8 mouse cellular contexts compared by ENCODE assay signal in genomic region chr3:88607065-88607757, GRCm38 (mm10). TPM values are rescaled to one million over a fixed set of nuclear protein-coding genes. Genes with fewer than 3 reads are reported as not detected.
DNase-seq lines count a peak whose midpoint lies in the region; ATAC-seq and TF ChIP-seq lines count a peak whose summit lies in the region.

No protein-coding gene starts in this region.

- H3K9ac ChIP-seq in ES-Bruce4 (ENCODE audit: low read depth, poor library complexity, severe bottlenecking) = peak overlapping the region; percentile 46
- peak overlapping the region; percentile 56 for H3K9ac ChIP-seq in forebrain, embryonic 14.5 days (ENCODE audit: low read length)
- 0 out of 2 replicates have a peak overlapping the region, but pooled peaks have one; percentile 16 for H3K9ac ChIP-seq in neural tube, embryonic 14.5 days (replicated peaks; ENCODE audit: low read depth, low read length)

- TF ChIP-seq EP300 in ES-Bruce4 (IDR thresholded peaks at IDR 0.05; ENCODE audit: insufficient read depth, low read depth, low read length) = peak; percentile 48; the same call in 1 of the 2 replicates

- H3K4me2 ChIP-seq in forebrain, embryonic 14.5 days (ENCODE audit: low read length) = peak overlapping the region; percentile 53
- H3K4me2 ChIP-seq in neural tube, embryonic 14.5 days (ENCODE audit: low read depth, low read length) = peak overlapping the region; percentile 50

- peak; percentile 96 for TF ChIP-seq CTCF in ES-Bruce4 (IDR thresholded peaks at IDR 0.05; ENCODE audit: low read depth, low read length)

- no peaks in the 10 kb centered on the region for H3K36me3 ChIP-seq in ES-Bruce4 (ENCODE audit: control insufficient read depth, insufficient read depth, low read length, poor library complexity, severe bottlenecking)
- no peaks in the 10 kb centered on the region for H3K36me3 ChIP-seq in forebrain, embryonic 14.5 days (ENCODE audit: control insufficient read depth, insufficient read depth, low read length)
- H3K36me3 ChIP-seq in neural tube, embryonic 14.5 days (ENCODE audit: control insufficient read depth, insufficient read depth, low read length) = no peaks in the 10 kb centered on the region

- no peak overlapping the region for H3K27ac ChIP-seq in ES-Bruce4 (ENCODE audit: insufficient read depth, low read length)
- H3K27ac ChIP-seq in forebrain, embryonic 14.5 days (ENCODE audit: low read depth, low read length) = no peak overlapping the region
- H3K27ac ChIP-seq in neural tube, embryonic 14.5 days (ENCODE audit: low read depth, low read length) = no peak overlapping the region

- no peaks in the 10 kb centered on the region for H3K27me3 ChIP-seq in ES-Bruce4 (ENCODE audit: control insufficient read depth, insufficient read depth, low read length, poor library complexity, severe bottlenecking)
- no peaks in the 10 kb centered on the region for H3K27me3 ChIP-seq in forebrain, embryonic 14.5 days (replicated peaks; ENCODE audit: control insufficient read depth, insufficient read depth, low read length)
- no peaks in the 10 kb centered on the region for H3K27me3 ChIP-seq in neural tube, embryonic 14.5 days (ENCODE audit: control insufficient read depth, insufficient read depth, low read length)

- WGBS in forebrain, embryonic 14.5 days = under 1% methylated on average over 20 of the region's 20 CpGs
- WGBS in neural tube, embryonic 14.5 days = under 1% methylated on average over 20 of the region's 20 CpGs

- no peaks in the 10 kb centered on the region for H3K9me3 ChIP-seq in ES-Bruce4 (replicated peaks; ENCODE audit: control insufficient read depth, insufficient read depth, low read length, poor library complexity, severe bottlenecking)
- no peaks in the 10 kb centered on the region for H3K9me3 ChIP-seq in forebrain, embryonic 14.5 days (replicated peaks; ENCODE audit: control insufficient read depth, low read length)
- no peaks in the 10 kb centered on the region for H3K9me3 ChIP-seq in neural tube, embryonic 14.5 days (ENCODE audit: control insufficient read depth, low read length)

- peak overlapping the region; percentile 71 for H3K4me3 ChIP-seq in ES-Bruce4 (ENCODE audit: low read depth, low read length)
- H3K4me3 ChIP-seq in forebrain, embryonic 14.5 days (ENCODE audit: low read depth, low read length) = peak overlapping the region; percentile 17
- peak overlapping the region; percentile 17; the same call in 1 of the 2 replicates for H3K4me3 ChIP-seq in neural tube, embryonic 14.5 days (ENCODE audit: low read depth, low read length)

- no peak for TF ChIP-seq POLR2A in ES-Bruce4 (IDR thresholded peaks at IDR 0.05; ENCODE audit: insufficient read depth, low read length)

- DNase-seq in c-Kit-positive CD71-positive TER-119-positive erythroid progenitor cells, embryonic 14.5 days (ENCODE audit: low spot score) = peak; percentile 83
- DNase-seq in forebrain, embryonic 14.5 days (ENCODE audit: low spot score) = peak; percentile 88
- DNase-seq in heart, postnatal 14 days = peak; percentile 90 to 94
- DNase-seq in layer of hippocampus, adult 11-12 months (ENCODE audit: low spot score) = peak; percentile 93
- peak; percentile 88 to 91 for DNase-seq in lung, adult 18-20 months
- peak; percentile 90 for DNase-seq in testis, postnatal 10 days (ENCODE audit: low spot score)

- peak; percentile 93 for ATAC-seq in forebrain, embryonic 14.5 days
- ATAC-seq in neural tube, embryonic 14.5 days (ENCODE audit: low read depth) = peak; percentile 92

- H3K4me1 ChIP-seq in ES-Bruce4 (ENCODE audit: control insufficient read depth, insufficient read depth, low read length) = peaks cover 3% of the 10 kb centered on the region
- H3K4me1 ChIP-seq in forebrain, embryonic 14.5 days (ENCODE audit: control insufficient read depth, insufficient read depth, low read length) = no peaks in the 10 kb centered on the region
- no peaks in the 10 kb centered on the region for H3K4me1 ChIP-seq in neural tube, embryonic 14.5 days (ENCODE audit: control insufficient read depth, insufficient read depth, low read length)

- intact Hi-C loops in heart, postnatal 14 days (cut with DNase I) = loop anchor here (1.0 kb wide), 1 partner anchor 31 kb away; no protein-coding TSS in a partner anchor

RNA-seq across cellular contexts. Expression of gene Arhgef2, which starts 1.4 kb away (rescaled TPM):
- polyA plus RNA-seq in ES-Bruce4 (2011; ENCODE audit: insufficient read depth, insufficient read length, low read depth, missing spikeins) = 71.2 and 74.9 TPM in 2 replicates
- 90.6 and 122 TPM in 2 replicates for polyA plus RNA-seq in forebrain, embryonic 14.5 days (2014; fragmentation: Nextera tagmentation; extraction: Ambion mirVana)
- total RNA-seq in heart, postnatal 14 days (2021) = 10 to 100 TPM; 71.1 to 71.5 TPM
- 137 and 145 TPM in 2 replicates for polyA plus RNA-seq in neural tube, embryonic 14.5 days (2014; fragmentation: Nextera tagmentation; extraction: Ambion mirVana)

RNA-seq across cellular contexts. Expression of gene Ssr2, which starts 31.5 kb away (rescaled TPM):
- polyA plus RNA-seq in ES-Bruce4 (2011; ENCODE audit: insufficient read depth, insufficient read length, low read depth, missing spikeins) = 348 and 382 TPM in 2 replicates
- polyA plus RNA-seq in forebrain, embryonic 14.5 days (2014; fragmentation: Nextera tagmentation; extraction: Ambion mirVana) = 135 and 155 TPM in 2 replicates
- total RNA-seq in heart, postnatal 14 days (2021) = 100 to 1,000 TPM in 1 of 2 experiments, 10 to 100 TPM in 1; 95.9 to 108 TPM
- polyA plus RNA-seq in neural tube, embryonic 14.5 days (2014; fragmentation: Nextera tagmentation; extraction: Ambion mirVana) = 127 and 143 TPM in 2 replicates

RNA-seq across cellular contexts. Expression of gene Rxfp4, which starts 45.7 kb away (rescaled TPM):
- polyA plus RNA-seq in ES-Bruce4 (2011; ENCODE audit: insufficient read depth, insufficient read length, low read depth, missing spikeins) = not detected in 2 replicates
- not detected in 2 replicates for polyA plus RNA-seq in forebrain, embryonic 14.5 days (2014; fragmentation: Nextera tagmentation; extraction: Ambion mirVana)
- not detected for total RNA-seq in heart, postnatal 14 days (2021)
- not detected in 2 replicates for polyA plus RNA-seq in neural tube, embryonic 14.5 days (2014; fragmentation: Nextera tagmentation; extraction: Ambion mirVana)

RNA-seq across cellular contexts. Expression of gene Ubqln4, which starts 53.7 kb away (rescaled TPM):
- polyA plus RNA-seq in ES-Bruce4 (2011; ENCODE audit: insufficient read depth, insufficient read length, low read depth, missing spikeins) = 118 and 133 TPM in 2 replicates
- 40.5 and 43.3 TPM in 2 replicates for polyA plus RNA-seq in forebrain, embryonic 14.5 days (2014; fragmentation: Nextera tagmentation; extraction: Ambion mirVana)
- total RNA-seq in heart, postnatal 14 days (2021) = 10 to 100 TPM; 55.4 to 60.0 TPM
- 43.5 and 44.1 TPM in 2 replicates for polyA plus RNA-seq in neural tube, embryonic 14.5 days (2014; fragmentation: Nextera tagmentation; extraction: Ambion mirVana)

RNA-seq across cellular contexts. Expression of gene Lamtor2, which starts 54.3 kb away (rescaled TPM):
- 138 and 151 TPM in 2 replicates for polyA plus RNA-seq in ES-Bruce4 (2011; ENCODE audit: insufficient read depth, insufficient read length, low read depth, missing spikeins)
- polyA plus RNA-seq in forebrain, embryonic 14.5 days (2014; fragmentation: Nextera tagmentation; extraction: Ambion mirVana) = 107 and 122 TPM in 2 replicates
- total RNA-seq in heart, postnatal 14 days (2021) = 10 to 100 TPM; 77.7 TPM
- polyA plus RNA-seq in neural tube, embryonic 14.5 days (2014; fragmentation: Nextera tagmentation; extraction: Ambion mirVana) = 97.0 and 106 TPM in 2 replicates

Comparison
In these comparisons a context has a peak if more than half of its experiments do, and no peak if none do; other contexts are left out.
1. H3K4me3 ChIP-seq: peak in every context shown above with its lines; median percentile 71 in ES-Bruce4; 17 in forebrain, embryonic 14.5 days; 17 in neural tube, embryonic 14.5 days.